Mouse (Mus musculus) spleen, adult 2 months (tissue): ENCODE measurements at regions not wholly inside any gene's neighbourhood (a gene's known extent, or its start where the extent isn't known, plus 50 kb on each side); places are given as distances from the start of the nearest gene placed in this dataset.

Source experiments
- DNase-seq, 2 experiments: peaks; one replicate each; pipeline versions ENCODE4 v3.0.0 to v3.0.0-alpha.2; 2012 to 2021; ENCODE audit warnings: low spot score in 2 of 2, low read depth in 1 of 2
- H3K27ac ChIP-seq: fragments of 200-500 bp; 2 replicates; pipeline ENCODE4 v1.5.1; 2012; ENCODE audit warnings: low read length, inconsistent platforms; ENCODE audit not compliant: insufficient read depth
- H3K27me3 ChIP-seq: fragments of 200-500 bp; 2 replicates; pipeline ENCODE4 v1.6.1; 2012; ENCODE audit warnings: mild to moderate bottlenecking, moderate library complexity, low read length, inconsistent platforms; ENCODE audit not compliant: control insufficient read depth, insufficient read depth
- H3K36me3 ChIP-seq: fragments of 200-500 bp; 2 replicates; pipeline ENCODE4 v1.6.1; 2012; ENCODE audit warnings: mild to moderate bottlenecking, low read length, inconsistent platforms; ENCODE audit not compliant: control insufficient read depth, insufficient read depth
- H3K4me1 ChIP-seq: fragments of 200-500 bp; 2 replicates; pipeline ENCODE4 v1.6.1; 2011; ENCODE audit warnings: inconsistent platforms; ENCODE audit not compliant: control insufficient read depth, insufficient read depth, insufficient read length
- H3K4me3 ChIP-seq: fragments of 200-500 bp; 2 replicates; pipeline ENCODE4 v1.5.1; 2011; ENCODE audit warnings: mild to moderate bottlenecking, inconsistent platforms; ENCODE audit not compliant: insufficient read depth, insufficient read length; ENCODE audit errors: extremely low read depth
- CTCF ChIP-seq: fragments of 200-500 bp; IDR thresholded peaks from 2 replicates; pipeline ENCODE4 v1.5.1; 2011; ENCODE audit warnings: mild to moderate bottlenecking, inconsistent platforms; ENCODE audit not compliant: insufficient read depth, insufficient read length, insufficient replicate concordance; ENCODE audit errors: extremely low read depth
- POLR2A ChIP-seq: fragments of 200-500 bp; IDR thresholded peaks from 2 replicates; pipeline ENCODE4 v1.6.1; 2011; ENCODE audit warnings: low read depth, low read length, inconsistent platforms
- WGBS: fragments of 180-500 bp; shearing (Covaris S2); methylation state at CpG from one replicate; pipeline ENCODE4 v1.1.7; 2018; 5-methylcytosine and 5-hydroxymethylcytosine counted together

GRCm38 (mm10) chr13:80954059-80954645 lies 71.0 kb downstream of the Arrdc3 start:
- WGBS = 75% methylated on average over 6 of the region's 6 CpGs
- H3K27ac ChIP-seq = no peak overlapping the region
- no peak for TF ChIP-seq POLR2A
- TF ChIP-seq CTCF = no peak

DNA sequence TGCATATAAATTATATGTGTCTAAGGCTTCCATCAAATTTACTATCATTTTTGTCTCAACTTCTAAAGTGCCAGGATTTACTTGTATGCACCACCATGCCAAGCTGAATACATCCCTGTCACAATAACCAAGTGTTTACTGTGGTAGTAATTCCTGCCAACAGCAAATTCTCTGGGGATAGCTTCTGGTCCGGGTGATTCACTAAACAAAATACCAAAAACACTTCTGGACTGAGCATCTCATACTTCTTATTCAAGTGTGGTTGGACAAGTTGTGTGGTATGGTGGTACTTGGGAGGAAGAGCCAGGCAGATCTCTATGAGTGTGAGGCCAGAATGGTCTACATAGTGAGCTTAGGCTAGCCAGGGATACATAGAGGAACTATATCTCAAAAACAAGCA lies 73.8 kb downstream of the Arrdc3 start:
- H3K4me3 ChIP-seq = no peak overlapping the region
- no peak for TF ChIP-seq POLR2A
- no peak for TF ChIP-seq CTCF
- H3K4me1 ChIP-seq = peaks cover 2% of the 10 kb centered on the region; the same call in 1 of the 2 replicates
- H3K27ac ChIP-seq = no peak overlapping the region
- no peak for DNase-seq
- WGBS = 89% methylated on average over 1 of the region's 1 CpGs
- no peaks in the 10 kb centered on the region for H3K27me3 ChIP-seq
- H3K36me3 ChIP-seq = no peaks in the 10 kb centered on the region

More at GRCm38 (mm10) chr13:80954059-80954645, 71.0 kb downstream of the Arrdc3 start:
- Histone ChIP-seq H3K36me3 (no peaks in the 10 kb centered on the region), H3K4me3 (no peak overlapping the region), H3K27me3 (no peaks in the 10 kb centered on the region), H3K4me1 (peaks cover 2% of the 10 kb centered on the region; the same call in 1 of the 2 replicates)
- DNase-seq = no peak

DNA sequence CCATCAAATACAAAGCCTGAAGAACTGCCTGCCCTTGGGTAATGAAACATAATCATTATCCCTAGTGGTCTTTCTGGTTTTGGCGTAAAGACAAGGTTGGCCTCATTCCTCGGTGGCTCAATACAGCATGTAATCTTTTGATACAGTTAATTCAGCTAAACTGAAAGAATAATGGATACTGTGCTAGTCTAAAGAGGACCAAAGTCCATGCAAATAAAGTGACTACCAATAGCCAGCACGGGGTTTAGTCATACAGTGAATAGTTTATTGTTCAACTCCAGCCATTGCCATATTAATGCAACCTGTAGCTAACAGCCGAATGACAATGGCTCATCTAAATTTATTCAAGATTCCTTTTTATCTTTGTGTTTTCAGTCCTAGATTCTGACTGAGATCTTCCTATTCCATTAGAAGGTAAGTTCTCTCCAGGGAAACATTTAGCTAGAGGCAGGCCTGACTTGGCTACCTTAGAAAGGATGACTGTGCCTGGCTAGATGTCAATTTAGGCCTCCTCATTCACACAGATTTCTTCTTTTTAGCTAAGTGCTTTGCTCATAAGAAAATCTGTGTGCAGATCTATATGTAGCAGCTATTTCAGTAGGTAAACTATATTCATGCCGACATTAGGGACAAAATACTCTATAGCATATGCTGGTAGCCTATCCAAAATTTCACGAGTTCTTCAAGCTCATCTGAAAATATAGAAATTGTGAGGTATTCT lies 74.4 kb downstream of the Arrdc3 start:
- 91% methylated on average over 6 of the region's 6 CpGs for whole genome bisulfite sequencing
- H3K4me3 ChIP-seq = no peak overlapping the region
- H3K36me3 ChIP-seq = no peaks in the 10 kb centered on the region
- H3K27ac ChIP-seq = no peak overlapping the region
- H3K27me3 ChIP-seq = no peaks in the 10 kb centered on the region
- TF ChIP-seq CTCF = no peak
- TF ChIP-seq POLR2A = no peak
- peaks cover 2% of the 10 kb centered on the region; the same call in 1 of the 2 replicates for H3K4me1 ChIP-seq
- DNase-seq = no peak

- DNase-seq = no peak
- H3K4me1 ChIP-seq = peaks cover 4% of the 10 kb centered on the region
- 89% methylated on average over 1 of the region's 1 CpGs for WGBS
Observed at GRCm38 (mm10) chr13:80959763-80960162, 76.6 kb downstream of the Arrdc3 start.

DNA sequence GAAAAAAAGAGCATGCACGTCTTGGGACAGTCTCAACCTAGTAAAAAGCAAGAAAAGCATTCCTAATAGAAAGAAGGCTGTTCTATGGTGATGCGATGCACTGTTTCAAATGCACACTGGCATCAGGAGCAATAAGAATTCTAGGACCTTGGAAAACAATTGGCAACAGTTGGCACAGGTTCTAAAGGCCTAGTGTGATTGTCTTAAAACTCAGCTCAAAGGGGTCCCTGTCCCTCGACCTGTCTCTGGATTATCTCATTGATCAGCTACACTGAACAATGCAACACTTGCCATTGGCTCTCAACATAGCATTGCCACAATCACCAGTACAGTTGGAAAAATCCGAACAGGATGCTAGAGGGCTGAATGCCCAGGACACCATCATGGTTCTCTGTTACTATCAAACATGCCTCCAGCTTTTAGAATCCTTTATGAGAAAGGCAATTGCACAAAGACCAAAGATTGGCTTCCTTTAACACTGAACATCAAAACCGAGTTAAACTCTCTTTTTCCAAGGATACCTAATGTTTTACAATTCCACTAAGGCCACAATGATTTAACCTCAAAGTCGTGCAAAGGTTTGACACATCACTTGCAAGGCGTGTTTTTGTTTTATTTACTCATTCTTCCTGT lies 78.9 kb downstream of the Arrdc3 start:
- 69% methylated on average over 7 of the region's 7 CpGs for WGBS
- Histone ChIP-seq H3K36me3 (no peaks in the 10 kb centered on the region), H3K27me3 (0 out of 2 replicates have a peak, but pooled peaks cover 4% of the 10 kb centered on the region), H3K27ac (no peak overlapping the region), H3K4me1 (peaks cover 4% of the 10 kb centered on the region), H3K4me3 (no peak overlapping the region)
- DNase-seq = no peak
- TF ChIP-seq POLR2A (no peak), CTCF (no peak)

More at GRCm38 (mm10) chr13:80959763-80960162, 76.6 kb downstream of the Arrdc3 start:
- Histone ChIP-seq H3K4me3 (no peak overlapping the region), H3K27ac (no peak overlapping the region), H3K27me3 (0 out of 2 replicates have a peak, but pooled peaks cover 4% of the 10 kb centered on the region), H3K36me3 (no peaks in the 10 kb centered on the region)
- TF ChIP-seq POLR2A = no peak

- 12% methylated on average over 51 of the region's 51 CpGs for WGBS
- Histone ChIP-seq H3K27ac (no peak overlapping the region; the same call in 1 of the 2 replicates), H3K4me1 (peaks cover 4% of the 10 kb centered on the region), H3K4me3 (peak overlapping the region; percentile 50; the same call in 1 of the 2 replicates), H3K27me3 (0 out of 2 replicates have a peak, but pooled peaks cover 4% of the 10 kb centered on the region), H3K36me3 (no peaks in the 10 kb centered on the region)
- TF ChIP-seq POLR2A = no peak
- no peak for TF ChIP-seq CTCF
- peak in 1 of 2 experiments; percentile 9 for DNase-seq
Observed at GRCm38 (mm10) chr13:80962789-80963590, 79.8 kb downstream of the Arrdc3 start.
